Mouse (Mus musculus) heart, adult 2 months (tissue): Measurements from ENCODE around the gene Idnk.

Experiments used
- CTCF ChIP-seq: fragments of 200-600 bp; IDR thresholded peaks from 2 replicates; pipeline ENCODE4 v1.8.1; 2022; ENCODE audit warnings: antibody characterized with exemption, mild to moderate bottlenecking, moderate library complexity
- POLR2A ChIP-seq: fragments of 200-500 bp; IDR thresholded peaks from 2 replicates; pipeline ENCODE4 v1.6.1; 2011; ENCODE audit warnings: mild to moderate bottlenecking, low read depth, low read length, control low read depth; ENCODE audit not compliant: insufficient read depth

GRCm38 (mm10) chr13:58112191-58112590 is 45.3 kb upstream of the Idnk start:
- TF ChIP-seq POLR2A = no peak
- TF ChIP-seq CTCF = no peak
